Mouse (Mus musculus): ENCODE measurements at regions not wholly inside any gene's neighbourhood (a gene's known extent, or its start where the extent isn't known, plus 50 kb on each side); places are given as distances from the start of the nearest gene placed in this dataset.
A peak's percentile ranks its signal among the peaks of the same experiment; 100 is the strongest.

- no peak overlapping the region for H3K4me3 ChIP-seq (ENCODE audit: low read depth, low read length)
Observed at GRCm38 (mm10) chr12:109948434-109948984, 330.4 kb upstream of the Dio3 start.

GRCm38 (mm10) chr12:109949231-109949965 lies 329.5 kb upstream of the Dio3 start:
- Histone ChIP-seq H3K27ac (replicated peaks; ENCODE audit: low read depth, low read length) (0 out of 2 replicates have a peak overlapping the region, but pooled peaks have one; percentile 9), H3K4me2 (ENCODE audit: low read depth, low read length) (no peak overlapping the region), H3K9me3 (replicated peaks; ENCODE audit: control insufficient read depth, low read length) (no peaks in the 10 kb centered on the region), H3K36me3 (replicated peaks; ENCODE audit: control insufficient read depth, insufficient read depth, low read depth, low read length) (no peaks in the 10 kb centered on the region), H3K4me1 (ENCODE audit: control insufficient read depth, insufficient read depth, low read length) (no peaks in the 10 kb centered on the region), H3K9ac (replicated peaks; ENCODE audit: low read length) (no peak overlapping the region), H3K27me3 (ENCODE audit: control insufficient read depth, insufficient read depth, low read length) (no peaks in the 10 kb centered on the region; the same call in 1 of the 2 replicates), H3K4me3 (ENCODE audit: low read depth, low read length) (no peak overlapping the region)
- 52% methylated on average over 17 of the region's 17 CpGs for whole genome bisulfite sequencing
- ATAC-seq (replicated peaks; ENCODE audit: insufficient number of reproducible peaks, low FRiP score, low TSS enrichment, low read depth) (no peak), DNase-seq (ENCODE audit: low spot score) (peak; percentile 51)

More at GRCm38 (mm10) chr12:109948434-109948984, 330.4 kb upstream of the Dio3 start:
- Histone ChIP-seq H3K9ac (replicated peaks; ENCODE audit: low read length) (peak overlapping the region; percentile 15; the same call in 1 of the 2 replicates), H3K9me3 (replicated peaks; ENCODE audit: control insufficient read depth, low read length) (no peaks in the 10 kb centered on the region), H3K27me3 (ENCODE audit: control insufficient read depth, insufficient read depth, low read length) (no peaks in the 10 kb centered on the region; the same call in 1 of the 2 replicates), H3K36me3 (replicated peaks; ENCODE audit: control insufficient read depth, insufficient read depth, low read depth, low read length) (no peaks in the 10 kb centered on the region), H3K4me1 (ENCODE audit: control insufficient read depth, insufficient read depth, low read length) (no peaks in the 10 kb centered on the region), H3K27ac (replicated peaks; ENCODE audit: low read depth, low read length) (peak overlapping the region; percentile 9; the same call in 1 of the 2 replicates), H3K4me2 (ENCODE audit: low read depth, low read length) (peak overlapping the region; percentile 13; the same call in 1 of the 2 replicates)
- DNase-seq (ENCODE audit: low spot score) (peak; percentile 59), ATAC-seq (replicated peaks; ENCODE audit: insufficient number of reproducible peaks, low FRiP score, low TSS enrichment, low read depth) (peak; percentile 74)
- WGBS: 13% methylated on average over 16 of the region's 16 CpGs

DNA sequence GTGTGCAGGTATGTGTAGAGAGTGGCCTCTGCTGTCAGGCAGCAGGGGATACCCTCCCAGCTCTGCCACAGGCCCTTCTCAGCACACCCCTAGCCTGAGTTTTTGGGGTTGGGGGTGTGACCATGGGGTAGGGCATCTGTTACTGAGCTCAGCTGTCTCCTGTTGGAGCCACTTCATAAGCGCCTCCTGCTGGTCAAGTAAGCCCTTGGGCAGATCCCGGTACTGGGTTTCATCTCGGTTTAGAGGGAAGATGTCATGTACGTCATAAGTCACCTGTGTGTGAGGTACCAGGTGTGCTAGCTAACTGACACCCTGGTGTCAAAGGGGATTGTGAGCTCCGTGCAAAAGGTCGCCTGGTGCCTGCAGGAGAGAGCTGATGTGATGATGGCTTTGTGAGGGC lies 328.2 kb upstream of the Dio3 start:
- Histone ChIP-seq H3K4me2 (ENCODE audit: low read depth, low read length) (no peak overlapping the region), H3K4me1 (ENCODE audit: control insufficient read depth, insufficient read depth, low read length) (no peaks in the 10 kb centered on the region), H3K9me3 (replicated peaks; ENCODE audit: control insufficient read depth, low read length) (no peaks in the 10 kb centered on the region), H3K36me3 (replicated peaks; ENCODE audit: control insufficient read depth, insufficient read depth, low read depth, low read length) (no peaks in the 10 kb centered on the region), H3K9ac (replicated peaks; ENCODE audit: low read length) (no peak overlapping the region), H3K27ac (replicated peaks; ENCODE audit: low read depth, low read length) (no peak overlapping the region), H3K4me3 (ENCODE audit: low read depth, low read length) (no peak overlapping the region), H3K27me3 (ENCODE audit: control insufficient read depth, insufficient read depth, low read length) (no peaks in the 10 kb centered on the region; the same call in 1 of the 2 replicates)
- WGBS: 39% methylated on average over 6 of the region's 6 CpGs
- no peak for DNase-seq (ENCODE audit: low spot score)
- no peak for ATAC-seq (replicated peaks; ENCODE audit: insufficient number of reproducible peaks, low FRiP score, low TSS enrichment, low read depth)

DNA sequence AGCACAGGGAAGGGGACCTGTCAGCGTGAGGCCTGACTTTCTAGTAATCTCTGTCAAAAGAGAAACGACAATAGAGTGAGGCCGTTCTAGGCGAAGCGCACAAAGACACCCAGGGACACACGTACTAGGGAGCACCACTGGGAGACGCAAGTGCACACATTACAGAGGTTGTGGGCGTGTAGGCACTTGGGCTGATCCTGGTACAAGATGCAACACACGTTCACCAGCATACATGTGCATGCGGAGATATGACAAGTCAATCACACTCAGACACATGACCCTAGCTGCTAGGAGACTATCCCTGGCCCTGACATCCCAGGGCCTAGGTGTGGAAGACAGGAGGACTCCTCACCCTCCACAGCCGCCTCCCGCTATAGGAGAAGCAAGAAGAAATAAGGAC lies 327.4 kb upstream of the Dio3 start:
- Histone ChIP-seq H3K9ac (replicated peaks; ENCODE audit: low read length) (no peak overlapping the region), H3K4me2 (ENCODE audit: low read depth, low read length) (no peak overlapping the region), H3K27ac (replicated peaks; ENCODE audit: low read depth, low read length) (no peak overlapping the region), H3K9me3 (replicated peaks; ENCODE audit: control insufficient read depth, low read length) (no peaks in the 10 kb centered on the region), H3K4me1 (ENCODE audit: control insufficient read depth, insufficient read depth, low read length) (no peaks in the 10 kb centered on the region), H3K27me3 (ENCODE audit: control insufficient read depth, insufficient read depth, low read length) (no peaks in the 10 kb centered on the region; the same call in 1 of the 2 replicates), H3K4me3 (ENCODE audit: low read depth, low read length) (no peak overlapping the region), H3K36me3 (replicated peaks; ENCODE audit: control insufficient read depth, insufficient read depth, low read depth, low read length) (no peaks in the 10 kb centered on the region)
- DNase-seq (ENCODE audit: low spot score) (no peak), ATAC-seq (replicated peaks; ENCODE audit: insufficient number of reproducible peaks, low FRiP score, low TSS enrichment, low read depth) (no peak)
- WGBS: 86% methylated on average over 12 of the region's 12 CpGs

DNA sequence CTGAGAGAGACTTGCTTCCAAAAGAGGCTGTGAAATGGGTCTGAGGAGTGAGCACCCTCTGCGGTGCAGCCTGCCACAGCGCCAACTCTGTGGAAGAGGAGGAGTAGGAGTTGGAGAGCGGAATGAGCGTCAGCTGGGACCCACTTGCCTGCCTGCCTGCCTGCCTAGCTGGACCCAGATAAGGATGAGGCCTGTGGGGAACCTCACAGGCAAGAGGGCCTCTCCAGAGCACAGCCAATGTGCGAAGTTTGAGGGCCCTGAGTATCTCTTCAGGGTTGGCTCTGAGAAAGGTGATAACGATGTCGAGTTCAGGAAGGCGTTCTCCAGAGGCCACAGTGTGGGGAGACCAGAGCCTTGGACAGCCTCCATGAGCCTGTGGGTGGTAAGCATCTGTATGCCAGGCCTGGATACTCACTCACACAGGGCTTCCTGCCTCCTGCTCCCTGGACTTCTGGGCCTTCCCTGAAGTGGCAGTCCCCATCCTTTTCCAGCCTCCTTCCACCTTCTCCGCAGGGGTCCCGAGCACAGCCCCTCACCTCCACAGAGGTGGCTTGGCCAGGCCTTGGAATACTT lies 326.9 kb upstream of the Dio3 start:
- WGBS: 90% methylated on average over 10 of the region's 10 CpGs
- no peak for ATAC-seq (replicated peaks; ENCODE audit: insufficient number of reproducible peaks, low FRiP score, low TSS enrichment, low read depth)
- Histone ChIP-seq H3K9me3 (replicated peaks; ENCODE audit: control insufficient read depth, low read length) (no peaks in the 10 kb centered on the region), H3K4me1 (ENCODE audit: control insufficient read depth, insufficient read depth, low read length) (no peaks in the 10 kb centered on the region), H3K4me3 (ENCODE audit: low read depth, low read length) (no peak overlapping the region), H3K27me3 (ENCODE audit: control insufficient read depth, insufficient read depth, low read length) (no peaks in the 10 kb centered on the region; the same call in 1 of the 2 replicates), H3K4me2 (ENCODE audit: low read depth, low read length) (no peak overlapping the region), H3K9ac (replicated peaks; ENCODE audit: low read length) (no peak overlapping the region), H3K27ac (replicated peaks; ENCODE audit: low read depth, low read length) (no peak overlapping the region), H3K36me3 (replicated peaks; ENCODE audit: control insufficient read depth, insufficient read depth, low read depth, low read length) (no peaks in the 10 kb centered on the region)
- no peak for DNase-seq (ENCODE audit: low spot score)

DNA sequence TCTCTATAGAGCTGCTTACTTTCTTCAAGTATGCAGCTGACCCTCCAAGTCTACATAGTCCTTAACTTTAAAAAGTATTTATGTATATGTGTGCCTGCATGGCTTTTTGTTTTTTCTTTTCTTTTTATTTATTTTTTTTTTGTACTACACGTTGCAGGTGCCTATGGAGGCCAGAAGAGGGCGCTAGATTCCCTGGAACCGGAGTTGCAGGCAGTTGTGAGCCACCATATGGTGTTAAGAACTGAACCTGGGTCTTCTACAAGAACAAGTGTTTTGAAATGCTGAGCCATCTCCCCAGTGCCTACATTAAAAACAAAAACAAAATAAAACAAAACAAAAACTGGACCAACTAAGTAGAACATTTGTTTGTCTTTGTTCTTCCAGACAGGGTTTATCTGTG lies 325.9 kb upstream of the Dio3 start:
- no peak for ATAC-seq (replicated peaks; ENCODE audit: insufficient number of reproducible peaks, low FRiP score, low TSS enrichment, low read depth)
- Histone ChIP-seq H3K4me2 (ENCODE audit: low read depth, low read length) (no peak overlapping the region), H3K27ac (replicated peaks; ENCODE audit: low read depth, low read length) (no peak overlapping the region), H3K4me1 (ENCODE audit: control insufficient read depth, insufficient read depth, low read length) (no peaks in the 10 kb centered on the region), H3K9me3 (replicated peaks; ENCODE audit: control insufficient read depth, low read length) (no peaks in the 10 kb centered on the region), H3K4me3 (ENCODE audit: low read depth, low read length) (no peak overlapping the region), H3K9ac (replicated peaks; ENCODE audit: low read length) (no peak overlapping the region), H3K27me3 (ENCODE audit: control insufficient read depth, insufficient read depth, low read length) (no peaks in the 10 kb centered on the region; the same call in 1 of the 2 replicates), H3K36me3 (replicated peaks; ENCODE audit: control insufficient read depth, insufficient read depth, low read depth, low read length) (no peaks in the 10 kb centered on the region)
- DNase-seq (ENCODE audit: low spot score): no peak
- WGBS: 66% methylated on average over 3 of the region's 3 CpGs

GRCm38 (mm10) chr12:109957305-109957704 lies 321.6 kb upstream of the Dio3 start:
- H3K4me2 ChIP-seq (ENCODE audit: low read depth, low read length): no peak overlapping the region
- H3K9me3 ChIP-seq (replicated peaks; ENCODE audit: control insufficient read depth, low read length): no peaks in the 10 kb centered on the region
- H3K9ac ChIP-seq (replicated peaks; ENCODE audit: low read length): no peak overlapping the region
- WGBS: 86% methylated on average over 3 of the region's 3 CpGs
- no peaks in the 10 kb centered on the region for H3K36me3 ChIP-seq (replicated peaks; ENCODE audit: control insufficient read depth, insufficient read depth, low read depth, low read length)
- no peaks in the 10 kb centered on the region for H3K27me3 ChIP-seq (ENCODE audit: control insufficient read depth, insufficient read depth, low read length)
- no peaks in the 10 kb centered on the region for H3K4me1 ChIP-seq (ENCODE audit: control insufficient read depth, insufficient read depth, low read length)
- DNase-seq (ENCODE audit: low spot score) (no peak), ATAC-seq (replicated peaks; ENCODE audit: insufficient number of reproducible peaks, low FRiP score, low TSS enrichment, low read depth) (no peak)
- H3K4me3 ChIP-seq (ENCODE audit: low read depth, low read length): no peak overlapping the region
- no peak overlapping the region for H3K27ac ChIP-seq (replicated peaks; ENCODE audit: low read depth, low read length)
